Mouse (Mus musculus) kidney, embryonic 16.5 days (tissue): ENCODE measurements around the gene Slc25a4. TPM values are rescaled to one million over a fixed set of nuclear protein-coding genes. Genes with fewer than 3 reads are reported as not detected.
"Not testable (repeated sequence)": the region's sequence is repeated elsewhere in the genome, so short reads cannot be mapped to it uniquely, and the experiment has no call there.

Source experiments
- ATAC-seq: fragments of 200-750 bp; cut with Nextera tagmentation; 2 replicates; pipeline ENCODE4 v1.8.0; 2017; ENCODE audit warnings: moderate TSS enrichment; ENCODE audit not compliant: low FRiP score, low TSS enrichment
- H3K27ac ChIP-seq: fragments of 300-500 bp; sonication (generic); 2 replicates; pipeline ENCODE4 v1.5.1; 2014; ENCODE audit warnings: low read length
- H3K27me3 ChIP-seq: fragments of 300-500 bp; sonication (generic); 2 replicates; pipeline ENCODE4 v1.6.1; 2014; ENCODE audit warnings: low read length, control low read depth, mixed read lengths; ENCODE audit not compliant: insufficient read depth
- H3K36me3 ChIP-seq: fragments of 300-500 bp; sonication (generic); 2 replicates; pipeline ENCODE4 v1.6.1; 2014; ENCODE audit warnings: low read length, control low read depth, mixed read lengths; ENCODE audit not compliant: insufficient read depth
- H3K4me1 ChIP-seq: fragments of 300-500 bp; sonication (generic); 2 replicates; pipeline ENCODE4 v1.6.1; 2014; ENCODE audit warnings: low read length, control low read depth, mixed read lengths; ENCODE audit not compliant: insufficient read depth
- H3K4me2 ChIP-seq: fragments of 300-500 bp; sonication (generic); replicated peaks from 2 replicates; pipeline ENCODE4 v1.6.1; 2014; ENCODE audit warnings: low read depth, low read length
- H3K4me3 ChIP-seq: fragments of 300-500 bp; sonication (generic); 2 replicates; pipeline ENCODE4 v1.5.1; 2014; ENCODE audit warnings: mild to moderate bottlenecking, low read length
- H3K9ac ChIP-seq: fragments of 300-500 bp; sonication (generic); replicated peaks from 2 replicates; pipeline ENCODE4 v1.6.1; 2014; ENCODE audit warnings: low read length
- H3K9me3 ChIP-seq: fragments of 300-500 bp; sonication (generic); 2 replicates; pipeline ENCODE4 v1.6.1; 2016; ENCODE audit warnings: low read length, control low read depth
- WGBS: fragments of 180-500 bp; shearing (Covaris S2); extraction: QIAGEN DNeasy Blood & Tissue Kit; methylation state at CpG from one replicate; pipeline ENCODE4 v1.1.7; 2014; 5-methylcytosine and 5-hydroxymethylcytosine counted together
- polyA plus RNA-seq: library from polyadenylated mRNA; unstranded; fragments of >200 nt; fragmentation: Nextera tagmentation; extraction: Ambion mirVana; gene quantifications from 2 replicates; pipeline ENCODE4 v1.2.1, GENCODE M21; 2015

The Slc25a4 gene
- polyA plus RNA-seq, 1 experiment from 2014 or later, result 637 TPM

GRCm38 (mm10) chr8:46232798-46233197 lies 21.7 kb upstream of the Slc25a4 start:
- H3K9ac ChIP-seq, result no peak overlapping the region
- no peak overlapping the region for H3K4me3 ChIP-seq
- no peaks in the 10 kb centered on the region for H3K36me3 ChIP-seq
- no peak overlapping the region for H3K4me2 ChIP-seq
- no peaks in the 10 kb centered on the region for H3K4me1 ChIP-seq
- H3K27ac ChIP-seq, result no peak overlapping the region
- WGBS, result 65% methylated on average over 8 of the region's 8 CpGs
- ATAC-seq, result no peak
- H3K27me3 ChIP-seq, result no peaks in the 10 kb centered on the region
- no peaks in the 10 kb centered on the region for H3K9me3 ChIP-seq

GRCm38 (mm10) chr8:46231968-46232367 lies 20.9 kb upstream of the Slc25a4 start:
- H3K4me1 ChIP-seq, H3K27ac ChIP-seq, H3K9me3 ChIP-seq, H3K4me2 ChIP-seq, H3K36me3 ChIP-seq, H3K9ac ChIP-seq, ATAC-seq, H3K27me3 ChIP-seq, H3K4me3 ChIP-seq: not testable (repeated sequence)
- 78% methylated on average over 7 of the region's 7 CpGs for WGBS

DNA sequence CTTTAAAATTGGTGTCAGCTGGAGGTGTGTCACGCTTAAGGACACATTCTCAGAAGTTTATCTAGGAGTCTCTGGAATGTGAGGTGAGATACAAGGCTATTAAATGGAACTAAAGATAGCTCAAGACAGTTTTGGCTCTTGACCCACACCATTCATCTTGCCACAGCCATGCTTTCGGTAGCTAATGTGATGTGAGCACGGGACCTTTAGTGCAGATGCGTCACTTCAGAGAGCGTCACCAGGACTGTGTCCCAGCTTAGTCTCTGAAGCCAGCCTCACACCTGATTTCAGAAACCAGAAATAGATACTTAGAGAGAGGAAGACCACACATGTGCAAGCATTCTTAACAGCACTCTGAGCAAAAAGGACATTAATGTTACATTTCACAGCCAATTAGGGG lies 15.5 kb upstream of the Slc25a4 start:
- H3K4me3 ChIP-seq, result no peak overlapping the region
- H3K4me2 ChIP-seq, result no peak overlapping the region
- H3K27me3 ChIP-seq, result no peaks in the 10 kb centered on the region
- H3K27ac ChIP-seq, result no peak overlapping the region
- H3K9ac ChIP-seq, result no peak overlapping the region
- H3K9me3 ChIP-seq, result no peaks in the 10 kb centered on the region
- no peak for ATAC-seq
- H3K36me3 ChIP-seq, result no peaks in the 10 kb centered on the region
- WGBS, result 67% methylated on average over 5 of the region's 5 CpGs
- no peaks in the 10 kb centered on the region for H3K4me1 ChIP-seq

GRCm38 (mm10) chr8:46225501-46225900 lies 14.4 kb upstream of the Slc25a4 start:
- no peak overlapping the region for H3K27ac ChIP-seq
- H3K4me1 ChIP-seq, result no peaks in the 10 kb centered on the region
- ATAC-seq, result no peak
- H3K27me3 ChIP-seq, result no peaks in the 10 kb centered on the region
- H3K9me3 ChIP-seq, result no peaks in the 10 kb centered on the region
- no peak overlapping the region for H3K4me3 ChIP-seq
- no peak overlapping the region for H3K9ac ChIP-seq
- H3K36me3 ChIP-seq, result no peaks in the 10 kb centered on the region
- no peak overlapping the region for H3K4me2 ChIP-seq
- 70% methylated on average over 3 of the region's 3 CpGs for WGBS

DNA sequence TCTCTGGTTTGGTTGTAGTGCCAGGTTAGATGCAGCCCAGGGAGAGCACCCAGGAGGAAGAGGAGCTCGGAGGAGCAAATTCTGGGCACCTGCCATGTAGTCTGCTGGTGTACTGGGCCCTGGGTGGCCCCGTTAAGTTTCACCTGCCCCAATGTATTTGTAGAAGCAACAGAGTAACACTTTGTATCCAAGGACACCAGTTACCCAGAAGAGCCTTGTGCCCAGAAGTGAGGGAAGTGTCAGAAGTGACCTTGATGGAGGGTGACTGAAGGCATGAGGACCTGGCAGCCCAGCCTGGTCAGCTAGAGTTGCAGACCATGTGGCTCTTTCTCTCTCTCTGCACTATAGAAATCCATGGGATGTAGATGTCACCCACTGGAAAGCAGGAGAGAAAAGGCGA lies 9.5 kb upstream of the Slc25a4 start:
- no peak for ATAC-seq
- WGBS, result 70% methylated on average over 3 of the region's 3 CpGs

GRCm38 (mm10) chr8:46216838-46217237 lies 5.8 kb upstream of the Slc25a4 start:
- Histone ChIP-seq H3K9me3 (no peaks in the 10 kb centered on the region), H3K27ac (no peak overlapping the region), H3K4me2 (peak overlapping the region; percentile 67), H3K27me3 (no peaks in the 10 kb centered on the region), H3K4me3 (peak overlapping the region; percentile 48), H3K36me3 (no peaks in the 10 kb centered on the region), H3K4me1 (peaks cover 7% of the 10 kb centered on the region), H3K9ac (peak overlapping the region; percentile 67)
- 1% methylated on average over 14 of the region's 14 CpGs for WGBS
- peak; percentile 94 for ATAC-seq

More for the DNA sequence above, 9.5 kb upstream of the Slc25a4 start:
- Histone ChIP-seq H3K27me3 (no peaks in the 10 kb centered on the region), H3K4me3 (no peak overlapping the region), H3K9ac (no peak overlapping the region), H3K27ac (no peak overlapping the region), H3K36me3 (no peaks in the 10 kb centered on the region), H3K9me3 (no peaks in the 10 kb centered on the region), H3K4me1 (no peaks in the 10 kb centered on the region), H3K4me2 (no peak overlapping the region)

DNA sequence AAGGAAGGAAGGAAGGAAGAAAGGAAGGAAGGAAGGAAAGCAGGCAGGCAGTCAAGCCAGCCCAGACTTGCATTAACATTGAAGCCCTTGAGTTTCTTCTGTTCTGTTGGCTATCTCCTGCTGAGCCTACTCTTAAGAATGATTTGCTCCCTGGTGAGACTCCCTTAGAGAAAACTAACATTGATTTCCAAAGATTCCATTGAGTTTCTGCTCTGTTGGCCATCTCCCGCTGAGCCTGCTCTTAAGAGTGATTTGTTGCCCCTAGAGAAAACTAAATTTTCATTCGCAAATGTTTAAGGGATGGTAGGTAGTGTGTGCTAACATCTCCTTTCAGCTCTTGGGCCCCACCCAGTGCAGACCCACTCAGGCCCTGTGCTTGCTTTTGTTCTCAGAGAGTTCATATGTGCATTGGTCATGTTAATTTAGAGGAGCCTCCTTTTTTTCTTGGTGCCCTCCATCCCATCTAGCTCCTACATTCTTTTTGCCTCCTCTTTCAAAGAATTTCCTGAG lies 2.9 kb upstream of the Slc25a4 start:
- Histone ChIP-seq H3K27me3 (no peaks in the 10 kb centered on the region), H3K36me3 (0 out of 2 replicates have a peak, but pooled peaks cover 2% of the 10 kb centered on the region), H3K4me2 (no peak overlapping the region), H3K4me1 (peaks cover 24% of the 10 kb centered on the region), H3K9me3 (no peaks in the 10 kb centered on the region), H3K4me3 (no peak overlapping the region), H3K9ac (no peak overlapping the region), H3K27ac (no peak overlapping the region)
- 48% methylated on average over 2 of the region's 2 CpGs for WGBS
- no peak for ATAC-seq

DNA sequence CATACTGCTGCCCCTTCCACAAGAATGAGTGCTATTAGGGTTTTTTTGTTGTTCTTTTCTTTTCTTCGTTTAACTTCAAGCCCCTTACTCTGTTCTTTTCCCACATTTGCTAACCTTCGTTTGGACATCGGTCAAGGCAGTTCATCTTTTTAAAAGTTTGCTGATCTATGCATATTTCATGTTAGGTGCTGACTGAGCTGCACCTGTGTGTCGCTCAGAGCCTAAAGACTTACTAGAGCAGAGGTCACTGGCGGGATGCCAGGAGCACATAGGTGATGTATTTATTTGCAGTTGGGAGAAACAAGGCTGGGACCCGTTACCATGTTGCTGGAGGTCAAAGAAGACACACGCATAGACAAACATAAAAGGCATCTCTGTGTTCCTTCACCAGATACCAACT lies 1.1 kb upstream of the Slc25a4 start:
- no peak for ATAC-seq
- Histone ChIP-seq H3K4me3 (no peak overlapping the region), H3K4me2 (0 out of 2 replicates have a peak overlapping the region, but pooled peaks have one; percentile 70)

GRCm38 (mm10) chr8:46211611-46212071 lies 557 bp upstream of the Slc25a4 start:
- Histone ChIP-seq H3K27me3 (no peaks in the 10 kb centered on the region), H3K4me1 (peaks cover 33% of the 10 kb centered on the region), H3K4me3 (peak overlapping the region; percentile 84), H3K36me3 (peaks cover 14% of the 10 kb centered on the region), H3K9ac (peak overlapping the region; percentile 95), H3K4me2 (peak overlapping the region; percentile 70), H3K9me3 (no peaks in the 10 kb centered on the region), H3K27ac (peak overlapping the region; percentile 95)
- 4% methylated on average over 13 of the region's 13 CpGs for WGBS
- 0 out of 2 replicates have a peak, but pooled peaks have one; percentile 5 for ATAC-seq

More for the DNA sequence above, 1.1 kb upstream of the Slc25a4 start:
- 41% methylated on average over 7 of the region's 7 CpGs for WGBS
- Histone ChIP-seq H3K36me3 (peaks cover 11% of the 10 kb centered on the region), H3K9me3 (no peaks in the 10 kb centered on the region), H3K4me1 (peaks cover 33% of the 10 kb centered on the region), H3K27me3 (no peaks in the 10 kb centered on the region), H3K27ac (no peak overlapping the region), H3K9ac (no peak overlapping the region)

DNA sequence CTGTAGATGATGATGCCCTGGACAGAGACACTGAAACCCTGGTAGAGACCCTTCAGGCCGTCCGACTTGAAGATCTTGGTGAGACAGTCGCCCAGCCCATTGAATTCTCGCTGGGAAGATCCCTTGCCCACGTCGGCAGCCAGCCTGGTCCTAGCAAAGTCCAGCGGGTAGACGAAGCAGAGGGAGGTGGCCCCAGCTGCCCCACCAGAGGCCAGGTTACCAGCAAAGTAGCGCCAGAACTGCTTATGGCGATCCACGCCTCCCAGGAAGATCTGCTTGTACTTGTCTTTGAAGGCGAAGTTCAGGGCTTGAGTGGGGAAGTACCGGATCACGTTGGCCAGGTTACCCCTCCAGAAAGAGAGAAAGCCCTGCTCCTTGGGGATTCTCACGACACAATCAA lies 2.0 kb downstream of the Slc25a4 start:
- no peak overlapping the region for H3K27ac ChIP-seq
- H3K4me1 ChIP-seq, result peaks cover 33% of the 10 kb centered on the region
- 81% methylated on average over 15 of the region's 15 CpGs for WGBS
- H3K4me2 ChIP-seq, result peak overlapping the region; percentile 70
- H3K9me3 ChIP-seq, result no peaks in the 10 kb centered on the region
- peaks cover 38% of the 10 kb centered on the region for H3K36me3 ChIP-seq
- H3K4me3 ChIP-seq, result peak overlapping the region; percentile 84
- 0 out of 2 replicates have a peak overlapping the region, but pooled peaks have one; percentile 11 for H3K9ac ChIP-seq
- no peaks in the 10 kb centered on the region for H3K27me3 ChIP-seq
- ATAC-seq, result no peak
